Mouse (Mus musculus): ENCODE results near the gene Capg.

Capg gene

GRCm38 (mm10) chr6:72608662-72609184, 64.5 kb downstream of the Capg start:
- DNase-seq (ENCODE audit: low read depth): no peak

GRCm38 (mm10) chr6:72610261-72610660, 66.1 kb downstream of the Capg start:
- DNase-seq (ENCODE audit: low read depth): no peak
